Mouse (Mus musculus) stomach, adult 2 months (tissue): ENCODE data around the gene Abcd4. TPM values are rescaled to one million over a fixed set of nuclear protein-coding genes. Genes with fewer than 3 reads are reported as not detected.

Experiments used
- polyA plus RNA-seq: library from polyadenylated mRNA; depleted of rRNA; stranded (reverse); fragments of >200 nt; gene quantifications from 2 replicates; pipeline ENCODE4 v1.2.3, GENCODE M21; 2012; rRNA removed

Abcd4 gene
- 12.8 and 14.0 TPM in 2 replicates for polyA plus RNA-seq

DNA sequence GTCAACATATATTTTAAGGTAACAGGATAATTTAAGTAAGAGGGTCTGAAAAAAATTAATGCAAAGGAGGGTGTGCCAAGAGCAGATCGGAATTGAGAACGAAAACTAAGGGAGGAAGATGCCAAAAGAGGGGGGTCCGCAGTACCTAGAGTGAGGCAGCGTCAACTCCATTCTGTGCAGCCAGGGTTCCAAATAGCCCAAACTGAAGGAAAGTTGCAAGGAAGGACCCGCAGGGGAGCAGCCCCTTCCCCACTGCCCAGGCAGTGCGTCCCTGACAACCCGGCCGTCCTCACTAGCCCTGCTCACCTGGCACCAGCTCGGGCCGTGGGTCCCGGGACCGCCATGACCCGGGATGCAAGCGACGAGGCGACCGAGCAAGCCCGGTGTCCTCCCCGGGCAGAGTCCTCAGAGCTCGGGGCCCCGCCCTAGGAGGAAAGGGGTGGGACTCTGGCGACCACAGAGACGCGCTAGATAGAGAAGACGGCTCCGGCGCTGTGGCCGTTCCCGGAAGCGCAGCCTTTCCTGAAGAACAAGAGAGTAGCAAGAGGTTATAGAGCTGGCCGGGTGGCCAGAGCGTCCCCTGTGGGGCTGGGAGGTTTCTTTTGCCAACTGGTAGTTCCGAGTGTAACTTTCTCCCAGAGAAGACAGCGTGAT lies at the start of gene Abcd4:
Gene Abcd4, minus strand, starts transcription at position 437 of the 654 bp plus-strand sequence.

DNA sequence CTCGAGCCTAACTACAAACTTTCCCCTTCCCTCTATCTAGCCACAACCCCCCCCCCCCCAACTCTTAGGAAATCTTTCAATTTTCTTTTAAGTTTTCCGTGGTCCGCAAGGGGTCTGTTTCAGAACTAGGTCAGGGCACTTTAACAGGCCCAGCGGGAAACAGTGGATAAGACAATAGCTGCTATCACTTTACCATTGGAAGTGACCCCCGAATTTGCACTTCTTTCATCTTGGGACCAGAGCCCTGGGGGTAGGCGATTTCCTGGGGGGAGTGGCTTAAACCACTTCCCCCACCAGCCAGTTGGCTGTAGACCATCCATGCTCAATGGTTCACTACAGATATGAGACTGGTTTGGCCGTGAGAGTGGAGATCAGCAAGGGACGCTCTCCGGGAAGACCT lies 23.4 kb upstream of the Abcd4 start, which contains the start of gene Vrtn:
Gene Vrtn, plus strand, starts transcription at position 366 of the 400 bp plus-strand sequence.

DNA sequence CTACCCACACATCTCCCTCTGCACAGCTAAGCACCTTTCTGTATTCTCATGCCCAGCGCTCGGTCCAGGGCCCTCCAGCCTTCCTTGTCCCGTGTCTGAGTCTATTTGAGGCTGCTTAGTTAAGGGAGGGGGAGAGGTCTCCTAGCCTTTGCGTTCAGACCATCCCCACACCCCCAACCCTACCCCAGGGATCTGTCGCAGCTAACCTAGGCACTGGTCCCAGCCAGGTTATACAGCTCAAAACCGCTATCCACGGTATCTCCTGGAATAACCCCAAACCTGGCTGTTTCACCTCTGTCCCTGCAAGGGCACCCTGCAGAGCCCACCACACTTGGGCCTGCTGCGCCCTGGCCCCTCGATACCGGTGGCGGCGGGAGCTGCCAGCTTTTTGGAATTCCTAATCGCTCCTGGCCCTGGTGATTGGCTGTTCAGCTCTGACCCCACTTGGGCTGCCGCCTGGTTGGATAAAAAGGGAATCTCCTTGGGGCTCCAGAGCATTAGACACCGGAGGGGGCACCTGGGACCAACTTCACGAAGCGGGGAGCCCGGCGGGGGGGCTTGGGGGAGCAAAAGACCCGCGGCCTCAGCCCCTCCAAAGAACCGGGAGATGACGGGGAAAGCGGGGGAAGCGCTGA lies 47.8 kb downstream of the Abcd4 start, which contains the start of gene Vsx2:
Gene Vsx2, plus strand, starts transcription at position 427 of the 635 bp plus-strand sequence.

Other genes with a start within 250 kb of the Abcd4 start
- gene Entpd5, start 208.4 kb downstream of the Abcd4 start, polyA plus RNA-seq: 4.5 and 6.2 TPM in 2 replicates
- not detected in 2 replicates for gene Bbof1, start 208.3 kb downstream of the Abcd4 start, polyA plus RNA-seq
- gene Rnf113a2, start 200.2 kb downstream of the Abcd4 start, polyA plus RNA-seq: 0.17 and 0.57 TPM in 2 replicates
- 4.3 and 6.6 TPM in 2 replicates for gene Aldh6a1, start 166.4 kb downstream of the Abcd4 start, polyA plus RNA-seq
- gene Lin52, start 166.0 kb downstream of the Abcd4 start, polyA plus RNA-seq: 1.6 and 2.8 TPM in 2 replicates
- gene Vsx2, start 47.7 kb downstream of the Abcd4 start, polyA plus RNA-seq: not detected in 2 replicates
- gene Vrtn, start 23.6 kb upstream of the Abcd4 start, polyA plus RNA-seq: not detected in 2 replicates
- not detected in 2 replicates for gene Syndig1l, start 81.4 kb upstream of the Abcd4 start, polyA plus RNA-seq
- 47.4 and 53.2 TPM in 2 replicates for gene Npc2, start 155.7 kb upstream of the Abcd4 start, polyA plus RNA-seq
- gene Isca2, start 155.8 kb upstream of the Abcd4 start, polyA plus RNA-seq: 14.3 and 14.4 TPM in 2 replicates